Mouse (Mus musculus) neural tube, embryonic 12.5 days (tissue): Measurements from ENCODE around the gene Zfp428. TPM values are rescaled to one million over a fixed set of nuclear protein-coding genes. Genes with fewer than 3 reads are reported as not detected.

Source experiments
- ATAC-seq: fragments of 200-750 bp; cut with Nextera tagmentation; 2 replicates; pipeline ENCODE4 v1.8.0; 2017; ENCODE audit warnings: low read depth, mild to moderate bottlenecking, moderate TSS enrichment, moderate library complexity; ENCODE audit not compliant: low FRiP score
- H3K27ac ChIP-seq: fragments of 300-500 bp; sonication (generic); 2 replicates; pipeline ENCODE4 v1.5.1; 2016
- H3K27me3 ChIP-seq: fragments of 300-500 bp; sonication (generic); replicated peaks from 2 replicates; pipeline ENCODE4 v1.6.1; 2016; ENCODE audit warnings: mild to moderate bottlenecking
- H3K36me3 ChIP-seq: fragments of 300-500 bp; sonication (generic); 2 replicates; pipeline ENCODE4 v1.6.1; 2016; ENCODE audit warnings: mild to moderate bottlenecking
- H3K4me1 ChIP-seq: fragments of 300-500 bp; sonication (generic); 2 replicates; pipeline ENCODE4 v1.6.1; 2016
- H3K4me2 ChIP-seq: fragments of 300-500 bp; sonication (generic); replicated peaks from 2 replicates; pipeline ENCODE4 v1.6.1; 2016; ENCODE audit warnings: mild to moderate bottlenecking
- H3K4me3 ChIP-seq: fragments of 300-500 bp; sonication (generic); 2 replicates; pipeline ENCODE4 v1.5.1; 2016
- H3K9ac ChIP-seq: fragments of 300-500 bp; sonication (generic); 2 replicates; pipeline ENCODE4 v1.6.1; 2016; ENCODE audit warnings: mild to moderate bottlenecking
- H3K9me3 ChIP-seq: fragments of 300-500 bp; sonication (generic); 2 replicates; pipeline ENCODE4 v1.6.1; 2016; ENCODE audit warnings: mild to moderate bottlenecking
- WGBS: fragments of 180-500 bp; shearing (Covaris S2); methylation state at CpG from one replicate; pipeline ENCODE4 v1.1.7; 2016; 5-methylcytosine and 5-hydroxymethylcytosine counted together
- polyA plus RNA-seq: library from polyadenylated mRNA; unstranded; fragments of >200 nt; fragmentation: Nextera tagmentation; extraction: Ambion mirVana; gene quantifications from 2 replicates; pipeline ENCODE4 v1.2.1, GENCODE M21; 2016

The Zfp428 gene
- polyA plus RNA-seq, 1 experiment from 2014 or later = 172 TPM

DNA sequence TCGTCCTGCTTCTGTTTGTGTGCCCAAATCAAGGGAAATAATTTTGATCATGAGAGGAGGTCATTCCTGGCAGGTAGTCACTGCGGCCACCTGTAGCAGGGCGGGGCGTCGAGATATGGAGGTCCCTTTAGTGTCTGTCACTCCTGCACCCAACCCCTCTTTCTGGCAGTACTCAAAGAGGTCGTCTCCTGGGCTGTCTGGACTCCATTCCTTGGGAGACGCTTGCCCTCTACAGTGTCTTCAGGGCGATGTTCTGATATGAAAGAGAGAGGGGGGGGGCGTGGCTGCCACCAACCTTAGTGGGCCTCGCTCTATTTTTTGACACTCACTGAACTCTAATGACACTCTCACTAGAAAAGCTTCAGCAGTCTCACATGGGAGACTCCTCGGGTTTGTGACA lies 22.8 kb downstream of the Zfp428 start:
- H3K9me3 ChIP-seq = no peaks in the 10 kb centered on the region
- WGBS = 65% methylated on average over 11 of the region's 11 CpGs
- H3K4me2 ChIP-seq = peak overlapping the region; percentile 95
- H3K36me3 ChIP-seq = peaks cover 15% of the 10 kb centered on the region
- H3K27ac ChIP-seq = no peak overlapping the region
- peak overlapping the region; percentile 69 for H3K4me3 ChIP-seq
- H3K9ac ChIP-seq = peak overlapping the region; percentile 92
- ATAC-seq = peak; percentile 2; the same call in 1 of the 2 replicates
- H3K4me1 ChIP-seq = peaks cover 28% of the 10 kb centered on the region
- H3K27me3 ChIP-seq = peaks cover 14% of the 10 kb centered on the region

DNA sequence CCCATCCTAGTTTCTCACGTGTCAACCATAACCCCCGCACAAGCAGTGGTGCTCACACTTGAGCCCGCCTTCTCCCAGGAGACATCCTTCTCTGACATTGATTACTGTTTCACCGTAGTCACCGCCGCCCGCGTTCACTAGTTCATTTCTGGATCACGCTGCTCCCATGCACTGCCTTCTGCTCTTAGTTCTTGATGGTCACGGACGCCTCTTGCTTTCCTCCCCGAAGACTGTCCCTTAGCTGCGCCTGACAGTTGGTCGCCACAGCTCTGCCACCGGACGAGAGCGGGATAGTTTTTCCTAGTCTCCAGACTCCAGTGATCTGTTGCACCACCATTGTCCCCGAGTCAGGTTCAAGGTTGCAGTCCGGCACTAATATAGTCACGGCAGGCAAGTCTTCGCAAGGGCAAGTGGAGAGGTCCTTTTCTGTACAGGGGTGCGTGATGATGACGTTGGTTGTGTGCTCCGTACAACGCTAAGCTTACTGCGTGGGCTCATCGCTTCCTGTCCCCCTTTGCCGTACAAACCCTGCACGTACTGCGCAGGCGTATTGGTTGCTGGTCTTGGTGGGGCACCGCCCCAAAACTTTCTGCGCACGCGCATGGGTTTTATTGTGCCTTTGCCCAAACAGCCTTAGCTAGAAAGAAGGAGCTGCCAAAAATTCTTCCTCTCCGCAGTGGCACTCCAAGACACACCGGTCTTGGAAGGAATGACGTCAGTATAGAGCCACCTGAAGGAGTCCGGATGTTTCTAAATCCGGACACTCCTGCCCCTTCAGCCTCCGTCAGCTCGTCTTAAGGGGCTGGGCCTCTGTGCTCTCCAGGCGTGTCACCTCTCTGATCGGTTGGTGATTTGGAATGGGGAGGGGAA lies 23.5 kb downstream of the Zfp428 start, which contains the start of gene Irgq:
Gene Irgq (plus strand): TSS at position 628 of the 870 bp plus-strand sequence.
- Histone ChIP-seq H3K27ac (peak within 1 kb of the TSS; percentile 81), H3K27me3 (peaks cover 14% of the 10 kb centered on the region), H3K4me2 (peak within 1 kb of the TSS; percentile 95), H3K4me1 (peaks cover 28% of the 10 kb centered on the region), H3K9ac (peak within 1 kb of the TSS; percentile 92), H3K4me3 (peak within 1 kb of the TSS; percentile 69), H3K9me3 (no peaks in the 10 kb centered on the region), H3K36me3 (peaks cover 22% of the 10 kb centered on the region)
- peak; percentile 93 for ATAC-seq
- under 1% methylated on average over 44 of the region's 44 CpGs for WGBS

DNA sequence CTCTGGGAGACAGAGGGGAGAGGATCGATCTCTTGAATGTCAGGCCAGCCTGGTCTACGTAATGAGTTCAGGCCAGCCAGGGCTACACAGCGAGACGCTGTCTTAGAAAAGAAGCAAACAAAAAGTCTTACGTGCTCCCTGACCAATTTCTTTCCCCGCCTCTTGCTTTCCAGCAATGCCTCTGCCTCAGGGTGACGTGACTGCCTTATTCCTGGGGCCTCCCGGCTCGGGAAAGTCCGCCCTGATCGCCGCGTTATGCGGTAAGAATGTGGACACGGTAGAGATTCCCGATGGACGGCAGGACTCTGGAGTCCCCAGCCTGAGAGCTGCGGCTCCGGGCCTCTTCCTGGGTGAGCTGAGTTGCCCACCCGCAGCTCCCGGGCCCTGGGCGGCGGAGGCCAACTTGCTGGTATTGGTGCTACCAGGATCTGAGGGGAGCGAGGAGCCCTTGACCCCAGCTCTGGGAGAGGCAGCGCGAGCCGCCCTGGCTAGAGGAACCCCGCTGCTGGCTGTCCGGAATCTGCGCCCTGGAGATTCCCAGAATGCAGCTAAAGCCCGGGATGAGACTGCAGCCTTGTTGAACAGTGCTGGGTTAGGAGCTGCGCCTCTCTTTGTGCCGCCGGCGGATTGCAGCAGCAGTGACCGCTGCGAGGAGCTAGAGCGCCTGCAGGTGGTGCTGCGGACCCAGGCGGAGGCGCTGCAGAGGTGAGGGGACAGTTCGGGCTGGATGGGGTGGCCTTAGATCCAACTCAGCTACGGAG lies 24.6 kb downstream of the Zfp428 start:
- Histone ChIP-seq H3K9ac (peak overlapping the region; percentile 92), H3K4me2 (peak overlapping the region; percentile 95), H3K4me3 (peak overlapping the region; percentile 69), H3K27ac (peak overlapping the region; percentile 81), H3K36me3 (peaks cover 33% of the 10 kb centered on the region), H3K4me1 (peaks cover 28% of the 10 kb centered on the region), H3K27me3 (peaks cover 14% of the 10 kb centered on the region), H3K9me3 (no peaks in the 10 kb centered on the region)
- under 1% methylated on average over 43 of the region's 43 CpGs for WGBS
- peak; percentile 74 for ATAC-seq

DNA sequence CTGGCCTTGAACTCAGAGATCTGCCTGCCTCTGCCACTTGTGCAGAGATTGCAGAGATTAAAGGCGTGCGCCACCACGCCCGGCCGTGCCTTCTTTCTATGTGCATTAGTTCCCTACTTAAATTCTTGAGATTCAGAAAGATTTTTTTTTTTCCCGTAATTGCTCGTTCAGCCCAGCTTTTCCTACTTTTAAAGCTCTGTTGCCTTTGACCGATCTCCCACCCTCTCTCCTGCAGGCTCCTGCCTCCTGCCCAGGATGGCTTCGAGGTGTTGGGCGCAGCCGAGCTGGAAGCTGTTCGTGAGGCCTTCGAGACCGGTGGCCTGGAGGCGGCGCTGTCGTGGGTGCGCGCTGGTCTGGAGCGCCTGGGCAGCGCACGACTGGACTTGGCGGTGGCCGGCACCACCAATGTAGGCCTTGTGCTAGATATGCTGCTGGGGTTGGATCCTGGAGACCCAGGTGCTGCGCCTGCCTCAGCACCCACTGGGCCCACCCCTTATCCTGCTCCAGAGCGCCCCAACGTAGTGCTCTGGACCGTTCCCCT lies 26.3 kb downstream of the Zfp428 start:
- H3K27ac ChIP-seq = no peak overlapping the region
- peak overlapping the region; percentile 22; the same call in 1 of the 2 replicates for H3K9ac ChIP-seq
- H3K4me3 ChIP-seq = no peak overlapping the region
- 54% methylated on average over 28 of the region's 28 CpGs for WGBS
- ATAC-seq = no peak
- peaks cover 14% of the 10 kb centered on the region for H3K27me3 ChIP-seq
- no peaks in the 10 kb centered on the region for H3K9me3 ChIP-seq
- peaks cover 34% of the 10 kb centered on the region for H3K36me3 ChIP-seq
- H3K4me2 ChIP-seq = peak overlapping the region; percentile 46; the same call in 1 of the 2 replicates
- peaks cover 33% of the 10 kb centered on the region for H3K4me1 ChIP-seq

DNA sequence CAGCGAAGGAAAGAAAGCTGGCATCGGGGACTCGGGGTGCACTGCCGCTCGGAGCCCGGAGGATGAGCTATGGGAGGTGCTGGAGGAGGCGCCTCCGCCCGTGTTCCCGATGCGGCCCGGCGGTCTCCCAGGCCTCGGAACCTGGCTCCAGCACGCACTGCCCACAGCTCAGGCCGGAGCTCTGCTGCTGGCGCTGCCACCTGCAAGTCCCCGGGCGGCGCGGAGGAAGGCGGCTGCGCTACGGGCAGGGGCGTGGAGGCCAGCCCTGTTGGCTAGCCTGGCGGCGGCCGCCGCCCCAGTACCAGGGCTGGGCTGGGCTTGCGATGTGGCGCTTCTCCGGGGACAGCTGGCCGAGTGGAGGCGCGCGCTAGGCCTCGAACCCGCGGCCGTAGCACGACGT lies 27.0 kb downstream of the Zfp428 start:
- peaks cover 35% of the 10 kb centered on the region for H3K4me1 ChIP-seq
- no peak for ATAC-seq
- peak overlapping the region; percentile 33; the same call in 1 of the 2 replicates for H3K9ac ChIP-seq
- WGBS = 15% methylated on average over 42 of the region's 42 CpGs
- no peaks in the 10 kb centered on the region for H3K9me3 ChIP-seq
- no peak overlapping the region; the same call in 1 of the 2 replicates for H3K4me3 ChIP-seq
- peak overlapping the region; percentile 46 for H3K4me2 ChIP-seq
- peaks cover 14% of the 10 kb centered on the region for H3K27me3 ChIP-seq
- H3K27ac ChIP-seq = no peak overlapping the region
- H3K36me3 ChIP-seq = peaks cover 34% of the 10 kb centered on the region

DNA sequence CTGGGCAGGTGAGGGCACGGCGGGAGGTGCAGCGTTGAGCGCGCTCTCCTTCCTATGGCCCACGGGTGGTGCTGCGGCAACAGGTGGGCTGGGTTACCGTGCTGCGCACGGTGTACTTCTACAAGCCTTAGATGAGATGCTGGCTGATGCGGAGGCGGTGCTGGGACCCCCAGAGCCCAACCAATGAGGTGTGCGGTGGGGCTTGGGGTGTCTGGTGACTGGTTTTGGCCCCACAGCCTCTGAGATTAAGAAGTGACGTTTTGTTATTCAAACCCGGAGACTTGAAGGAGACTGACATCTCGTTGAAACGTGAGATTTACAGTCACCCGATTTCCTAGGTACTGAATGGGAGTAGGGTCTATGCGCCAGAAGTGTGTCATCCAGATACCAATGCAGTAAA lies 27.5 kb downstream of the Zfp428 start:
- Histone ChIP-seq H3K4me3 (no peak overlapping the region; the same call in 1 of the 2 replicates), H3K9me3 (no peaks in the 10 kb centered on the region), H3K27ac (no peak overlapping the region), H3K4me2 (peak overlapping the region; percentile 46), H3K36me3 (peaks cover 34% of the 10 kb centered on the region), H3K27me3 (peaks cover 14% of the 10 kb centered on the region), H3K4me1 (peaks cover 33% of the 10 kb centered on the region), H3K9ac (peak overlapping the region; percentile 33; the same call in 1 of the 2 replicates)
- WGBS = 24% methylated on average over 19 of the region's 19 CpGs
- ATAC-seq = no peak

DNA sequence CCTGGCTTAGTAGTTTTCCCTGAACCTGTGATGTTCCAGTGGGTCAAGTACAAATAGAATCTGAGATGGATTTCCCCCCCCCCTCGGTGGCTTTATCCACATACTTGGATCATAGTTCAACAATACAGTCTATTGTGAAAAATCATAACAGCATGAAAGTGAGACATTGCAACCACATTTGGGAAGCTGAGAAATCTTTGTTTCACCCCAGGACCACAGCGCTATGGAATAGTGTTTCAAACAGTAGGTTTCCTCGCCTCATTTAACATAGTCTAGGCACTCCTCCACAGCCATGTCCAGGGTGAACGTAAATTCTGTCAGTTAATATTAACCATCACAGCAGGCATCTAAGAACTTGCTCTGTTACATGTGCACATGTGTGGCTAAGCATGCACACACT lies 30.3 kb downstream of the Zfp428 start:
- Histone ChIP-seq H3K4me2 (no peak overlapping the region), H3K4me1 (peaks cover 25% of the 10 kb centered on the region), H3K27ac (no peak overlapping the region), H3K36me3 (peaks cover 34% of the 10 kb centered on the region), H3K4me3 (no peak overlapping the region), H3K9ac (no peak overlapping the region), H3K9me3 (no peaks in the 10 kb centered on the region), H3K27me3 (peaks cover 14% of the 10 kb centered on the region)
- no peak for ATAC-seq
- 65% methylated on average over 4 of the region's 4 CpGs for WGBS

DNA sequence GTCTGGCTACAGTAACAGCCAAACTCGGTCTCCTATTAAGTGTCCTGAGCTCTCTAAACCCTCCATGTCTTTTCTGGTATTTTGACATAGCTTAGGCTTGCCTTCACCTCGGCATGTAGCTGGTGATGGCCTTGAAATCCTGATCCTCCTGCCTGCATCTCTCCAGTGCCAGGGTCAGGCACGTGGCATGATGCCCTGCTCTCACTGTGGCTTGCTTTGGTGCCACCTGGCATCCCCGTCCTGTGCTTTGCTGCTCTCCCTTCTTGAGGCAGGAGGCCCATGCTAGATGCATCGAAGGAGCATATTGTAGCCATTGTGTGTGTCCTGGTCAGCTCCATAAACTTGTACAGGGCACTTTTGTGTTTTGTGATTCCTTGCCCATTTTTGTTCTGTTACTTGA lies 30.8 kb downstream of the Zfp428 start:
- H3K9ac ChIP-seq = no peak overlapping the region
- ATAC-seq = no peak
- whole genome bisulfite sequencing = 84% methylated on average over 5 of the region's 5 CpGs

DNA sequence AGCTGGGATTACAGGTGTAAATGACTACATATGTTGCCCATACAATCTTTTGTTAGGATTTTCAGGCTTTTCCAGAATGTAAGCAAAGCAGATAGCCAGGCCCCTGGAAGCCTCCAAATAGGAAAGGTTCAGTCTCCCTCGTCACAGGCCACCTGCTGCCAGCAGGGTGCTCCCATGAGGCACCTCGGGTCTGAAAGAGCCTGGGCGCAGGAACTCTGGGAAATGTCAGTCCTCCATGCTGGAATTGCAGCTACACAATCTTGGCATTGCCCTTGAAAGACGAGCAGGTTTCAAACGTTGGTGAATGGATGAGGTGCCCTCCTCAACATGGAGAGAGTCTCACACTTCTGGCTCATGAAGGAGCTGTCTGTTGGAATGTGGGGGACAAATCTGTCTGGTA lies 31.3 kb downstream of the Zfp428 start:
- 52% methylated on average over 5 of the region's 5 CpGs for WGBS
- Histone ChIP-seq H3K4me3 (no peak overlapping the region), H3K9ac (no peak overlapping the region), H3K9me3 (no peaks in the 10 kb centered on the region), H3K4me1 (peaks cover 19% of the 10 kb centered on the region), H3K4me2 (no peak overlapping the region), H3K27me3 (peaks cover 12% of the 10 kb centered on the region), H3K36me3 (peaks cover 33% of the 10 kb centered on the region), H3K27ac (no peak overlapping the region)
- ATAC-seq = no peak

More for the DNA sequence above, 30.8 kb downstream of the Zfp428 start:
- peaks cover 14% of the 10 kb centered on the region for H3K27me3 ChIP-seq
- no peak overlapping the region for H3K4me3 ChIP-seq
- peaks cover 34% of the 10 kb centered on the region for H3K36me3 ChIP-seq
- no peaks in the 10 kb centered on the region for H3K9me3 ChIP-seq
- peaks cover 20% of the 10 kb centered on the region for H3K4me1 ChIP-seq
- H3K27ac ChIP-seq = no peak overlapping the region
- H3K4me2 ChIP-seq = no peak overlapping the region

DNA sequence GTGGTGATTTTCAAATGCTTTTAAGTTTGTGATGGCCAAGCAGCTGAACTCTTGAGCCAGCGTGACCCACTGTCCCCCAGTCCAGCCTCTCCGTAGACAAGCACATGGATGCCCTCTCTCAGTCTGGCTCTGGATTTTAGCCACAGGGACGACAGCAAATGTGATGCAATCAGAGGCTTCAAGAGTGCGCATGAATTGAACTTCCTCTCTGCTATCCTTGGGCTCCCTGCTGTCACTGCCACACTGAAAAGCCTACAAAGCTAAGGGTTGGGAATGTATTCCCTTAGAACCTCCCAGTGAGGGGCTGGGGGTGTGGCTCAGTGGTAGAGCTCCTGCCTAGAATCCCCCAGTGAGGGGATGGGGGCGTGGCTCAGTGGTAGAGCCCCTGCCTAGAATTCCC lies 31.9 kb downstream of the Zfp428 start:
- H3K9ac ChIP-seq = no peak overlapping the region

DNA sequence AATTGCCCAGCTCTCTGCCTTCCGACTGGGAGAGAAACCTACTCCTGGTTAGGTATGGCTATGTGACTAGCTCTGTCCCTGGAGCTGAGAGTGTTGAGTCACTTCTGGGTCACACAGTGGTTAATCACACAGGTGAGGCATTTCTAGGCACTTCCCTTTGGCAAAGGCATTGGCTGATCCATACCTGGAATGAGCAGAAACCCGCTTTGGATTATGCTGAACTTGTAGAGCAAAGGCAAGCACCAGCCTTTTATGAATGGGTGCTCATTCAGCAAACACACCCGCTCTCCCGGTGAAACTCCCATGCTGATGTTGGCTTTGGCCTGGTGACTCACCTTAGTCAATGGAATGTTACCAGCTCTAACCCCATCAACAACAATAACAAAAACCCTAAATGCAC lies 32.9 kb downstream of the Zfp428 start:
- Histone ChIP-seq H3K4me1 (peaks cover 7% of the 10 kb centered on the region; the same call in 1 of the 2 replicates), H3K27me3 (no peaks in the 10 kb centered on the region), H3K9me3 (no peaks in the 10 kb centered on the region), H3K4me2 (no peak overlapping the region), H3K4me3 (no peak overlapping the region), H3K9ac (no peak overlapping the region), H3K27ac (no peak overlapping the region), H3K36me3 (peaks cover 18% of the 10 kb centered on the region)
- WGBS = 95% methylated on average over 4 of the region's 4 CpGs
- no peak for ATAC-seq

More for the DNA sequence above, 31.9 kb downstream of the Zfp428 start:
- H3K36me3 ChIP-seq = peaks cover 27% of the 10 kb centered on the region
- ATAC-seq = no peak
- H3K27me3 ChIP-seq = peaks cover 6% of the 10 kb centered on the region
- H3K9me3 ChIP-seq = no peaks in the 10 kb centered on the region
- 76% methylated on average over 5 of the region's 5 CpGs for WGBS
- no peak overlapping the region for H3K4me2 ChIP-seq
- H3K4me3 ChIP-seq = no peak overlapping the region
- H3K4me1 ChIP-seq = peaks cover 13% of the 10 kb centered on the region
- H3K27ac ChIP-seq = no peak overlapping the region

DNA sequence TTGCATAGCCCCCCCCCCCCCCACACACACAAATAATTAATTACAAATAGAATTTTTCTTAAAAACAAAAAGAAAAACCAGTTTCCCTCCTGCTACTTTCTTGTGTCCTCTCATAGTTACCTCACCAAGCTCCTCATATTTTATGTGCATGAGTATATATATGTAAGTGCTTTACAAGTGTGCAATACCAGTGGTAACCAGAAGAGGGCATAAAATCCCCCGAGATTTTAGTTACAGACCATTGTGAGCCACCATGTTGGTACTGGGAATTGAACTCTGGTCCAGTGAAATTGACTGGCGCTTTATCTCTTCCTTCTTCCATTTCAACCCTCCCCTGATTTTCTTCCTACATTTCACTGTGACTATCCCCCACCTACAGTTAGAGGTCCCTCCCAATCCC lies 37.7 kb downstream of the Zfp428 start:
- 89% methylated on average over 2 of the region's 2 CpGs for WGBS

More for the DNA sequence above, 37.7 kb downstream of the Zfp428 start:
- ATAC-seq = no peak
- Histone ChIP-seq H3K4me1 (peaks cover 17% of the 10 kb centered on the region), H3K9me3 (no peaks in the 10 kb centered on the region), H3K36me3 (peaks cover 9% of the 10 kb centered on the region), H3K4me3 (no peak overlapping the region), H3K27me3 (no peaks in the 10 kb centered on the region), H3K9ac (no peak overlapping the region), H3K4me2 (no peak overlapping the region), H3K27ac (no peak overlapping the region)
